Mouse (Mus musculus): ENCODE data around the gene Nedd9.

Gene Nedd9

GRCm38 (mm10) chr13:41409291-41409690 is 77.9 kb downstream of the Nedd9 start:
- no peak for DNase-seq (ENCODE audit: low spot score)

GRCm38 (mm10) chr13:41408374-41408952 is 78.7 kb downstream of the Nedd9 start:
- no peak for DNase-seq (ENCODE audit: low spot score)

GRCm38 (mm10) chr13:41405009-41405408 is 82.2 kb downstream of the Nedd9 start:
- no peak for DNase-seq (ENCODE audit: low spot score)

- DNase-seq (ENCODE audit: low spot score), result peak; percentile 81
Observed at GRCm38 (mm10) chr13:41403838-41404237, 83.3 kb downstream of the Nedd9 start.

GRCm38 (mm10) chr13:41402441-41403003 is 84.6 kb downstream of the Nedd9 start:
- DNase-seq (ENCODE audit: low spot score), result no peak

GRCm38 (mm10) chr13:41401775-41402174 is 85.4 kb downstream of the Nedd9 start:
- no peak for DNase-seq (ENCODE audit: low spot score)

- peak; percentile 27 for DNase-seq (ENCODE audit: low spot score)
Observed at GRCm38 (mm10) chr13:41400289-41400688, 86.9 kb downstream of the Nedd9 start.

- peak; percentile 82 for DNase-seq (ENCODE audit: low spot score)
Observed at GRCm38 (mm10) chr13:41392191-41392590, 95.0 kb downstream of the Nedd9 start.

GRCm38 (mm10) chr13:41390698-41391097 is 96.5 kb downstream of the Nedd9 start:
- DNase-seq (ENCODE audit: low spot score), result no peak

GRCm38 (mm10) chr13:41386581-41386980 is 100.6 kb downstream of the Nedd9 start:
- peak; percentile 68 for DNase-seq (ENCODE audit: low spot score)

- no peak for DNase-seq (ENCODE audit: low spot score)
Observed at GRCm38 (mm10) chr13:41384896-41385295, 102.3 kb downstream of the Nedd9 start.

GRCm38 (mm10) chr13:41382635-41383034 is 104.5 kb downstream of the Nedd9 start:
- no peak for DNase-seq (ENCODE audit: low spot score)

- DNase-seq (ENCODE audit: low spot score), result no peak
Observed at GRCm38 (mm10) chr13:41381806-41382546, 105.2 kb downstream of the Nedd9 start.

GRCm38 (mm10) chr13:41381041-41381805 is 105.9 kb downstream of the Nedd9 start:
- no peak for DNase-seq (ENCODE audit: low spot score)

GRCm38 (mm10) chr13:41379951-41380465 is 107.2 kb downstream of the Nedd9 start:
- DNase-seq (ENCODE audit: low spot score), result peak; percentile 18

GRCm38 (mm10) chr13:41378462-41378861 is 108.7 kb downstream of the Nedd9 start:
- DNase-seq (ENCODE audit: low spot score), result no peak

GRCm38 (mm10) chr13:41377856-41378255 is 109.3 kb downstream of the Nedd9 start:
- no peak for DNase-seq (ENCODE audit: low spot score)

- DNase-seq (ENCODE audit: low spot score), result no peak
Observed at GRCm38 (mm10) chr13:41377011-41377431, 110.1 kb downstream of the Nedd9 start.

GRCm38 (mm10) chr13:41376111-41376510 is 111.1 kb downstream of the Nedd9 start:
- no peak for DNase-seq (ENCODE audit: low spot score)

- DNase-seq (ENCODE audit: low spot score), result no peak
Observed at GRCm38 (mm10) chr13:41375696-41376095, 111.5 kb downstream of the Nedd9 start.

- no peak for DNase-seq (ENCODE audit: low spot score)
Observed at GRCm38 (mm10) chr13:41374886-41375285, 112.3 kb downstream of the Nedd9 start.
